Mouse (Mus musculus) forebrain, embryonic 12.5 days (tissue): ENCODE results near the gene Tsc22d1. TPM values are rescaled to one million over a fixed set of nuclear protein-coding genes. Genes with fewer than 3 reads are reported as not detected.

Source experiments
- ATAC-seq: fragments of 200-750 bp; cut with Nextera tagmentation; 2 replicates; pipeline ENCODE4 v1.8.0; 2017; ENCODE audit warnings: moderate TSS enrichment; ENCODE audit not compliant: low FRiP score
- H3K27ac ChIP-seq: fragments of 300-500 bp; sonication (generic); 2 replicates; pipeline ENCODE4 v1.5.1; 2016; ENCODE audit warnings: mild to moderate bottlenecking
- H3K27me3 ChIP-seq: fragments of 300-500 bp; sonication (generic); 2 replicates; pipeline ENCODE4 v1.6.1; 2016; ENCODE audit warnings: mild to moderate bottlenecking
- H3K36me3 ChIP-seq: fragments of 300-500 bp; sonication (generic); replicated peaks from 2 replicates; pipeline ENCODE4 v1.6.1; 2016; ENCODE audit warnings: mild to moderate bottlenecking
- H3K4me1 ChIP-seq: fragments of 300-500 bp; sonication (generic); 2 replicates; pipeline ENCODE4 v1.6.1; 2016
- H3K4me2 ChIP-seq: fragments of 300-500 bp; sonication (generic); 2 replicates; pipeline ENCODE4 v1.6.1; 2016; ENCODE audit warnings: mild to moderate bottlenecking, moderate library complexity
- H3K4me3 ChIP-seq: fragments of 300-500 bp; sonication (generic); replicated peaks from 2 replicates; pipeline ENCODE4 v1.5.1; 2016; ENCODE audit warnings: mild to moderate bottlenecking
- H3K9ac ChIP-seq: fragments of 300-500 bp; sonication (generic); 2 replicates; pipeline ENCODE4 v1.6.1; 2016; ENCODE audit warnings: mild to moderate bottlenecking
- H3K9me3 ChIP-seq: fragments of 300-500 bp; sonication (generic); 2 replicates; pipeline ENCODE4 v1.6.1; 2016
- WGBS: fragments of 180-500 bp; shearing (Covaris S2); methylation state at CpG from one replicate; pipeline ENCODE4 v1.1.7; 2016; 5-methylcytosine and 5-hydroxymethylcytosine counted together
- polyA plus RNA-seq: library from polyadenylated mRNA; unstranded; fragments of >200 nt; fragmentation: Nextera tagmentation; extraction: Ambion mirVana; gene quantifications from 2 replicates; pipeline ENCODE4 v1.2.1, GENCODE M21; 2016

Tsc22d1 gene
- polyA plus RNA-seq, 1 experiment from 2014 or later: 460 TPM

DNA sequence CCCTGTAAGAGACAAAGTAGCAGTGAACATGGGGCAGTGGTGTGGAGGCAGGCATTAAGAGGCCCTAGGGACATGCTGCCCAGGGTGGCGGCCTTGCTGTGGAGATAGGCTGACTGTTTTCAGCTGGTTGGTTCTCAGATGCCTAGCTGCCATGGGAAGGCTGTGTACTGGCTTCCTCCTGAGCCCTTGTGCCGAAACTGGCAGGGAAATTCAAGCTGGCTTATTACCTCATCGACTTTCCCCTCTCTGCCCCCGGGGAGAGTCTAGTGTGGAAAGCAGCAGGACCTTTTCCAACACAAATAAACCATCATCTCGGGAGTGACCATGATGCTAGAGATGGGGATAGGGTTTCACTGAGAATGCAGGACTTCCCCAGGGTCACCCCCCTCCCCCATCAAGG lies 113.9 kb downstream of the Tsc22d1 start:
- Histone ChIP-seq H3K9ac (no peak overlapping the region), H3K4me2 (no peak overlapping the region), H3K27ac (no peak overlapping the region), H3K9me3 (no peaks in the 10 kb centered on the region), H3K27me3 (no peaks in the 10 kb centered on the region), H3K4me3 (no peak overlapping the region), H3K36me3 (no peaks in the 10 kb centered on the region), H3K4me1 (peaks cover 27% of the 10 kb centered on the region)
- no peak for ATAC-seq
- 54% methylated on average over 5 of the region's 5 CpGs for WGBS

DNA sequence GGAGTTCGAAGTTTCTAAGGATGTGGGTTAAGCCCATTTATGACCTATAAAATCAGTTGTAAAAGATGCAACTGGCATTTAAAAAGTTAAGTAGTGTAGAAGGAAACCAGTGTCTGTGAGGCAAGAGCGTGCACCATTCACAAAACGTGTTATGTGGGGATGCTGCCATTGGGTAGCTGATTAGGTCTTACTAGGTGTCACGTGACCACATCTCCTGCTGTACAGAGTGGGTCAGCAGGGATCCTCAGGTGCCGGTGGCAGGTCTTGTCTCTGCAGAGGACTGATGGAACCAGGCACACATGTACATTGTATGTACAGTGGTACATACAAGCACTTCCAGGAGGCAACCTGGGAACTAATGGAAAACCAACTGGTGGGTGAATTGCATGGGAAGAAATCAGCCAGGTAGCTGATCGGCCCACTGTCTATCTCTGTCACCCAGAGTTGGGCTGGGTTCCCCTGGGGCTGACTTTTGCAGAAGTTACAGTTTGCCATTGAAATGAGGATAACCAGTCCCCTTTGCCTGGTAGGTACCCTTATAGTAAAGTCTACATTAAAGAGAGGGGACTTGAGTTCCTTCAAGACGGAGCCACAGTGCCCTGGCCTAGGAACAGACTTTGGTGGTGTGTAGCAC lies 116.4 kb downstream of the Tsc22d1 start:
- Histone ChIP-seq H3K36me3 (no peaks in the 10 kb centered on the region), H3K27me3 (no peaks in the 10 kb centered on the region), H3K4me2 (no peak overlapping the region), H3K4me1 (peaks cover 29% of the 10 kb centered on the region), H3K4me3 (no peak overlapping the region), H3K27ac (no peak overlapping the region), H3K9ac (no peak overlapping the region), H3K9me3 (no peaks in the 10 kb centered on the region)
- no peak for ATAC-seq
- WGBS: 93% methylated on average over 7 of the region's 7 CpGs

DNA sequence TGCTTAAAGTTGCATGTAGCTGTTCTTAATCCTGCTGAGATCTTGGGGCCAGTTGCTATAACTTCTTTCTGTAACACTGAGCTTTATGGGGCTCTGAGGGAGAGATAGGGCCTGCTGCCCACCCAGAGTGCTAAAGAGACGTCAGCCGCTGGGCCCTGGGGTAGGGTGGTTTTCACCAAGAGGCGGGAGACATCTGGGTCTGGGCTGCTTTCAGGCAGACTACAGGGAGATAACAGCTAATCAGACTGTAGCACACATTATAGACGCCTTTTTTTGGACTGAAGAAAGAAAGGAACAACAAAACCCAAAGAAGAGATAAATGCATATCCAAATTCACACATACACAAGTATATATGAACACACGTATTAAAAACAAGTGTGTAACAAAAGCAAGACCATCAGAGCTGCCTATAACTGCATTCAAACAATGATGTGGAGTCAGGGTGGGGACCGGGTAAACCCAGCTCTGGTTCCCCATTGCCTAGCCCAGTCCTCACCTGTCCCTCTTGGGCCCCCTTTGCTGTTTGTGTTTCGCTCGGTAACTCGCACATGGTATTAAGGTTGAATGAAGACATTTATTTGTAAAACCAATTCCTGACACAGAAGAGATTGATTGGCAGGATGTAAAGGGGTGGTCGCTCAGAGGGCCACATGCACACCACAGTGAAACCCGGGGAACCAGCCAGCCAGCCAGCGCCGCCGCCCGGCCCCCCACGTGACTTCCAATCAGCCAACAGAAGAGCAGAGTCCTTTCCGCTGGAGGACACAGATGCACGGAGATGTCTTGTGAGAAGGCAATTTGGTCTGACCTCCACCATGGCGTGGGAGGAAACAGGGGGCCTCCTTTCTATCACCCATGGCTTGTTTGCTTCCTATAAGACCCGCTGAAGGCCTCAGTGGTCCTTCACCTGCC lies 117.8 kb downstream of the Tsc22d1 start:
- 41% methylated on average over 20 of the region's 20 CpGs for WGBS
- H3K4me1 ChIP-seq: peaks cover 29% of the 10 kb centered on the region
- H3K36me3 ChIP-seq: no peaks in the 10 kb centered on the region

DNA sequence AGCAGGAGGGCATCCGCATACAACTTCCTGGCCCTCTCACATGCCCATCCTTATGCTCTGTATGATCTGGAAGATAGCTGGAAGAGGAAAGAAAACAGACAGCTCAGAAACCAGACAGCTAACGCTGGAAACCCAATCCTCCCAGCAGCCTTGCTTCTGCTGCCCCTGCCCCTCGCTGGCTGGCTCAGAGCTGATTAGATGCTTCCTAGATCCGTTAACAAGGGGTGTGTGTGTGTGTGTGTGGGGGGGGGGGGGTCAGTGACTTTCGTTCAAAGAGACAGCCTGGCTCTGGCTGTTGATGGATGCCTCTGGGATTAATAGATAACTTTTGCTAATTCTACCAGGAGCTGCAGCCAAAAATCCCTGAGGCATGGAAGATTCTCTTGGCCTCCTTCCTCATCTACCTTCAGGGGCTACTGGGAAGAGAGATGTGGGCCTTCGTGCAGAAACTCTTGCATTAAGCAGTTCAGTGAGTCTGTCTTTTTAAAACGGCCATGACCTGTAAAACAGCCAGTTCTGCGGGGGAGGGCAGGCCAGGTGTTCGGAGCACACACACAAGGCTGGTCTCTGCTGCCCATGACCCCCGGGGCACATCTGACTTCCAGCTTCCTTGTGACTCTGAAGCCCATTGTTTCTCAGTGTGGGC lies 118.5 kb downstream of the Tsc22d1 start:
- Histone ChIP-seq H3K4me3 (peak overlapping the region; percentile 23), H3K9ac (peak overlapping the region; percentile 29), H3K9me3 (no peaks in the 10 kb centered on the region), H3K27ac (peak overlapping the region; percentile 75), H3K36me3 (no peaks in the 10 kb centered on the region), H3K4me1 (peaks cover 23% of the 10 kb centered on the region), H3K27me3 (no peaks in the 10 kb centered on the region), H3K4me2 (peak overlapping the region; percentile 53)
- 28% methylated on average over 10 of the region's 10 CpGs for WGBS
- ATAC-seq: peak; percentile 39; the same call in 1 of the 2 replicates

More for the DNA sequence above, 117.8 kb downstream of the Tsc22d1 start:
- H3K9me3 ChIP-seq: no peaks in the 10 kb centered on the region
- H3K27ac ChIP-seq: peak overlapping the region; percentile 75
- H3K27me3 ChIP-seq: no peaks in the 10 kb centered on the region
- peak overlapping the region; percentile 29; the same call in 1 of the 2 replicates for H3K9ac ChIP-seq
- peak; percentile 92 for ATAC-seq
- H3K4me2 ChIP-seq: peak overlapping the region; percentile 53
- H3K4me3 ChIP-seq: peak overlapping the region; percentile 23

DNA sequence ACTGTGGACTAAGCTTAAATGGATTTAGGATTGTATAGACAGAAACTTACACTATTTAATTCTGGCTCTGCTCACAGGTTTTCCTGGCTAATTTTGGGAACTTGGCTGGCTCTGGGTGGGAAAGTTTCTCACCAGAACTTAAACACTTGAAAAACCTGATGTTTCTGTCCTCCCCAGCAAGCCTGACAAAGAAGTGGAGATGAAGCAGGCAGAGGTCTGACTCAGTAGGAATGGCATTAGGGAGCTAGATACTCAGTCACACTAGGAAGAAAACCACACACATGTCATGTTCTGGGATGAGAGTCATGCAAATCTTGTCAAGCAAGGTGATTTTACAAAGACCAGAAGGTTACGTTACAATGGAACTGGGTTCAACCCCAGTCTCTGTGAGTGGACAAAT lies 120.3 kb downstream of the Tsc22d1 start:
- H3K4me3 ChIP-seq: no peak overlapping the region
- ATAC-seq: no peak
- WGBS: 95% methylated on average over 1 of the region's 1 CpGs
- no peak overlapping the region for H3K27ac ChIP-seq
- no peaks in the 10 kb centered on the region for H3K9me3 ChIP-seq
- H3K27me3 ChIP-seq: no peaks in the 10 kb centered on the region
- H3K9ac ChIP-seq: no peak overlapping the region
- no peaks in the 10 kb centered on the region for H3K36me3 ChIP-seq
- H3K4me1 ChIP-seq: peaks cover 17% of the 10 kb centered on the region
- H3K4me2 ChIP-seq: no peak overlapping the region

DNA sequence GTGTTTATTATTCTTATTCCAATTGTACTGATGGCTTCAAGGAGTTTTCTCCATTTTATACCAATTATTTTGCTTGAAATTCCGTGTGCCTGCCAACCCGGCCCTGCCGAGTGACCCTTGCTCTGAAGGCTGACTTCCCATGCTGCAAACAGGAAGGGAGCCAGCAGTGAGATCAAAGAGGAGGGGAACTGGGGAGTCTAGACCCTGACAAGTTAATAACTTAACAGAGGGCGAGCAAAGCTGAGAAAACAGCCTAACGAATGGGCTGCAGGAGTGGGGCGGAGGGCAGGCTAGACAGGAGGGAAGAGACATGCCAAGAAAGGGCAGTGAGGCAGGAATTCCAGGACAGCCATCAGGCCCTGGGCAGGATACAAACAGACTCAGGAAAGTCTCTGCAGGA lies 122.2 kb downstream of the Tsc22d1 start:
- no peak for ATAC-seq
- Histone ChIP-seq H3K36me3 (no peaks in the 10 kb centered on the region), H3K4me1 (peaks cover 17% of the 10 kb centered on the region), H3K27ac (no peak overlapping the region), H3K27me3 (no peaks in the 10 kb centered on the region), H3K9ac (no peak overlapping the region), H3K4me3 (no peak overlapping the region), H3K4me2 (no peak overlapping the region), H3K9me3 (no peaks in the 10 kb centered on the region)
- WGBS: 45% methylated on average over 6 of the region's 6 CpGs

DNA sequence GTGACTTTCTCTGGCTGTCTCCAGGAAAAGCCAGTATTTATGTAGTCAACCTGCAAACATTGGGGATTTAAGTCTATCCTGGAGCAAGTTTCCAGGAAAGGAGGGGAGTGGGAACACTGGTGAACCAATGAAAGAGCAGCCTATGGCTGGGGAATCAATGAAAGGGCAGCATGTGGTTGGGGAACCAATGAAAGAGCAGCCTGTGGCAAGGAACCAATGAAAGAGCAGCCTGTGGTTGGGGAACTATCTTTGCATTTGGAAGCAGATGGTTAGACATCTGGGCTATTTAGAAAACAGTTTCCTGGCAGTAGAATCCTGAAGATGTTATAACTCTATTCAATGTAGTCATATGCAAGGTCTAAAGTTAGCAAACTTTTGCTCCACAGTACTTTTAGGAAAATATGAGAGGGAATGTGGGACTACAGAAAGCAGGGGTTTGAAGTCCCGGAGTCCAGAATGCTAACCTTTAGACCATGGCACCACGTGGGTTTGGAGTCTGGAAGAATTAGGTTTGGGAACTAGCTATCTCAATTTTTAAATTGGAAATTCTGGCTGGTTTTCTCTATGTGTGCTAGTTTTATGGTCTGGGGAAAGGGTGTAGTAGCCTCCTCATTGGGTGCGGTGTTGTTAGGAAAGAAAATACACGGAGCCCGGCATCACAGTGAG lies 125.4 kb downstream of the Tsc22d1 start:
- Histone ChIP-seq H3K27me3 (no peaks in the 10 kb centered on the region), H3K9ac (no peak overlapping the region), H3K36me3 (no peaks in the 10 kb centered on the region), H3K4me2 (no peak overlapping the region), H3K4me1 (no peaks in the 10 kb centered on the region; the same call in 1 of the 2 replicates), H3K27ac (no peak overlapping the region), H3K9me3 (no peaks in the 10 kb centered on the region), H3K4me3 (no peak overlapping the region)
- no peak for ATAC-seq
- WGBS: 89% methylated on average over 5 of the region's 5 CpGs

DNA sequence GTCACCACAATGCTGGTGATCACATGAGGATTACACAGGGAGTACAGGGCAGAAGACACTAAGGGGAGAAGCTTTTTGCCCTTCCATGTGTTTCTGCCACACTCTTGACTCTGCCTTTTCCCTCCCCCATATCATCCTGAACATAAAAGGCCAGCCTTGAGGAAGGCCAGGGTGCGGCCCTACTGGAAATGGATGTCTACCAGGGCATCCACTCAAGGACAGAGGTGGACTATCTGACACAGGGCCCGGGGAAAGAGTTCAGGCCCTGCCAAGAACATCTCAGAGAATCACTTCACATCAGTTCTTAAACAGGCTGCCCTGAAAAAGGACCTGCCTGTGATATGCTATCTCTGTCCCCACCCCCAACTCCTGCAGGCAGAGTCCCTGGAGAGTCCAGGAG lies 126.6 kb downstream of the Tsc22d1 start:
- ATAC-seq: no peak
- Histone ChIP-seq H3K9me3 (no peaks in the 10 kb centered on the region), H3K27me3 (no peaks in the 10 kb centered on the region), H3K9ac (no peak overlapping the region), H3K4me2 (no peak overlapping the region), H3K4me1 (peaks cover 4% of the 10 kb centered on the region; the same call in 1 of the 2 replicates), H3K4me3 (no peak overlapping the region), H3K27ac (no peak overlapping the region), H3K36me3 (no peaks in the 10 kb centered on the region)
- WGBS: 88% methylated on average over 2 of the region's 2 CpGs

DNA sequence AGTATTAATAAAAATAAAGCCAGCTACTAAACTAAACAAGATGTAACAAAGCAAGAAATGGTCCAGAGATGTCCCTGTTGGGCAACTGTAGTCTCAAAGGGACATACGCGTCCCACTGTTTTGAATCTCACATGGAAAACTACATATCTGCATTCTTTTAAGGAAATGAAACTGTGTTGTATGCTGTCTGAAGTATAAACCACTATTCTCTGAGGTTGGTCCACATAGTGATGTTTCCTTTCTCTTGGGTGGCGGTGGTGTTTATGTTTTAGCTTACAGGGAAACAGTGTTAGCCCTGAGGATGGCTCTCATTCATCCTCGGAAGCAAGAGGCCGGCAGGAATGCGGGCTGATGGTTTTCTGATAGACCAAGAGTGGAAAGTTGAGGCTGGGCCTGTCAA lies 129.4 kb downstream of the Tsc22d1 start:
- no peaks in the 10 kb centered on the region for H3K9me3 ChIP-seq
- no peak for ATAC-seq
- no peaks in the 10 kb centered on the region for H3K27me3 ChIP-seq
- 97% methylated on average over 6 of the region's 6 CpGs for WGBS
- no peak overlapping the region for H3K27ac ChIP-seq
- no peak overlapping the region for H3K4me3 ChIP-seq
- H3K9ac ChIP-seq: no peak overlapping the region
- no peak overlapping the region for H3K4me2 ChIP-seq
- 0 out of 2 replicates have a peak, but pooled peaks cover 4% of the 10 kb centered on the region for H3K4me1 ChIP-seq
- 0 out of 2 replicates have a peak, but pooled peaks cover 7% of the 10 kb centered on the region for H3K36me3 ChIP-seq

DNA sequence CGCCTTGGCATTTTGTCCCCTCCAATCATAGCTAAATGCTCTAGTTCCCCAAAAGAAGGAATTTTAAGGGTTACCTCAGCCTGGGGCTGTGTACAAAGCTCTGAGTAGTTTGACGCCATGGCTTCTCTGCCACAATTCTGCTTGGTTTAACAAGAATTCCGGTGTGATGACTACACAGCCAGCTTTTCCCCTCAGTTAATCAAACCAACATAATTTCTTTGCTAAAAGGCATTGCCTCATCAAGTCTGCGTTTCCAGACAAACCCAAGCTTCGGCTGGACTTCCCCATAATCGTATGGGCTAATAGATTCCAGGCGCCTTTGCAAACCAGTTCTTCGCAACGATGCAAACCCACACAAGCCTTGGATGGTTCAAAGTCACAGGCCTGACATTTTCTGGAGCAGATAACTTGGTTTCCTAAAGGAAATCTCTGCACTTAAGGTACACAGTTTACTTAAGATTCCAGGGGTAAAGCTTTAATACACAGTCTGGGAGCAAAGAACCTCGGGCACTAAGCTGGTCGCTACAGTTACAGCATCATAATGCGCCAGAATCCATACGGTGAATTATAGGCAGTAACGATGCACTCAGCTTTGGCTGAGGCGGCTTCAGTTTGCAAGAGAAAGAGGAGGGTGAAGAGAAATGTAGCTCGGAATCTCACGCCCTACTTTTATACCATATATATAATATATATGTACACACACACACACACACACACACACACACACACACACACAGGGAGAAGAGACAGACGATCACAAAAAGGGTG lies 140.7 kb downstream of the Tsc22d1 start:
- ATAC-seq: no peak; the same call in 1 of the 2 replicates

More for the DNA sequence above, 140.7 kb downstream of the Tsc22d1 start:
- H3K36me3 ChIP-seq: no peaks in the 10 kb centered on the region
- H3K27ac ChIP-seq: peak overlapping the region; percentile 69; the same call in 1 of the 2 replicates
- H3K4me3 ChIP-seq: peak overlapping the region; percentile 73
- peaks cover 19% of the 10 kb centered on the region; the same call in 1 of the 2 replicates for H3K27me3 ChIP-seq
- peak overlapping the region; percentile 82 for H3K9ac ChIP-seq
- WGBS: 61% methylated on average over 18 of the region's 18 CpGs
- peaks cover 22% of the 10 kb centered on the region for H3K4me1 ChIP-seq
- peak overlapping the region; percentile 85 for H3K4me2 ChIP-seq
- H3K9me3 ChIP-seq: no peaks in the 10 kb centered on the region
